Mouse (Mus musculus) urinary bladder, postnatal 25 days (tissue): ENCODE measurements at regions not wholly inside any gene's neighbourhood (a gene's known extent, or its start where the extent isn't known, plus 50 kb on each side); places are given as distances from the start of the nearest gene placed in this dataset.

Source experiments
- DNase-seq: peaks from one replicate; pipeline ENCODE4 v3.0.0; 2022; ENCODE audit warnings: low spot score

GRCm38 (mm10) chr1:35834180-35834579, 234.0 kb upstream of the Hs6st1 start:
- DNase-seq, result no peak

GRCm38 (mm10) chr1:35836552-35836951, 231.6 kb upstream of the Hs6st1 start:
- no peak for DNase-seq

GRCm38 (mm10) chr1:35838625-35839024, 229.6 kb upstream of the Hs6st1 start:
- DNase-seq, result no peak

GRCm38 (mm10) chr1:35839446-35839845, 228.8 kb upstream of the Hs6st1 start:
- peak; percentile 31 for DNase-seq

- no peak for DNase-seq
These were observed 226.6 kb upstream of the Hs6st1 start for GRCm38 (mm10) chr1:35841626-35842025.

- no peak for DNase-seq
These were observed 225.5 kb upstream of the Hs6st1 start for GRCm38 (mm10) chr1:35842707-35843106.

- no peak for DNase-seq
These were observed 224.6 kb upstream of the Hs6st1 start for GRCm38 (mm10) chr1:35843566-35843965.

- DNase-seq, result no peak
These were observed 221.8 kb upstream of the Hs6st1 start for GRCm38 (mm10) chr1:35846224-35846936.

- no peak for DNase-seq
These were observed 219.8 kb upstream of the Hs6st1 start for GRCm38 (mm10) chr1:35848160-35848954.

GRCm38 (mm10) chr1:35849406-35850190, 218.6 kb upstream of the Hs6st1 start:
- no peak for DNase-seq

- DNase-seq, result no peak
These were observed 218.0 kb upstream of the Hs6st1 start for GRCm38 (mm10) chr1:35850191-35850545.

- no peak for DNase-seq
These were observed 217.6 kb upstream of the Hs6st1 start for GRCm38 (mm10) chr1:35850566-35851085.

- DNase-seq, result no peak
These were observed 216.4 kb upstream of the Hs6st1 start for GRCm38 (mm10) chr1:35851681-35852409.

GRCm38 (mm10) chr1:35853018-35853417, 215.2 kb upstream of the Hs6st1 start:
- no peak for DNase-seq

GRCm38 (mm10) chr1:35855650-35856049, 212.6 kb upstream of the Hs6st1 start:
- no peak for DNase-seq

GRCm38 (mm10) chr1:35858342-35858741, 209.9 kb upstream of the Hs6st1 start:
- no peak for DNase-seq

- DNase-seq, result no peak
These were observed 207.4 kb upstream of the Hs6st1 start for GRCm38 (mm10) chr1:35860779-35861178.

- DNase-seq, result no peak
These were observed 206.0 kb upstream of the Hs6st1 start for GRCm38 (mm10) chr1:35862196-35862595.

GRCm38 (mm10) chr1:35862661-35863060, 205.5 kb upstream of the Hs6st1 start:
- DNase-seq, result no peak

- DNase-seq, result no peak
These were observed 204.0 kb upstream of the Hs6st1 start for GRCm38 (mm10) chr1:35864246-35864645.

- no peak for DNase-seq
These were observed 202.9 kb upstream of the Hs6st1 start for GRCm38 (mm10) chr1:35865263-35865662.

GRCm38 (mm10) chr1:35866643-35867042, 201.6 kb upstream of the Hs6st1 start:
- no peak for DNase-seq
